Mouse (Mus musculus) lung, adult 2 months (tissue): ENCODE measurements around the gene Iqsec3. TPM values are rescaled to one million over a fixed set of nuclear protein-coding genes. Genes with fewer than 3 reads are reported as not detected.

Source experiments
- DNase-seq: peaks from one replicate; pipeline ENCODE4 v3.0.0; 2022
- H3K4me1 ChIP-seq: fragments of 200-500 bp; 2 replicates; pipeline ENCODE4 v1.6.1; 2011; ENCODE audit warnings: low read length; ENCODE audit not compliant: control insufficient read depth, insufficient read depth
- H3K4me3 ChIP-seq: fragments of 200-500 bp; replicated peaks from 2 replicates; pipeline ENCODE3; 2011; ENCODE audit warnings: low read depth, mild to moderate bottlenecking, control low read depth, low read length; ENCODE audit errors: extremely low read depth
- CTCF ChIP-seq: fragments of 200-500 bp; IDR thresholded peaks from 2 replicates; pipeline ENCODE4 v1.5.1; 2011; ENCODE audit warnings: mild to moderate bottlenecking, low read length, control low read depth; ENCODE audit not compliant: insufficient read depth
- POLR2A ChIP-seq: fragments of 200-500 bp; IDR thresholded peaks from 2 replicates; pipeline ENCODE4 v1.6.1; 2011; ENCODE audit warnings: low read depth, mild to moderate bottlenecking, control low read depth, low read length, borderline replicate concordance; ENCODE audit errors: extremely low read depth
- whole genome bisulfite sequencing: fragments of 180-500 bp; shearing (Covaris S2); methylation state at CpG from one replicate; pipeline ENCODE4 v1.1.7; 2018; 5-methylcytosine and 5-hydroxymethylcytosine counted together
- polyA plus RNA-seq: library from polyadenylated mRNA; depleted of rRNA; stranded (reverse); fragments of >200 nt; gene quantifications from 2 replicates; pipeline ENCODE4 v1.2.3, GENCODE M21; 2012; rRNA removed

Iqsec3 gene
- 0.04 TPM in 1 of 2 replicates, not detected in the other for polyA plus RNA-seq

- TF ChIP-seq CTCF: no peak
- no peak for TF ChIP-seq POLR2A
- Histone ChIP-seq H3K4me3 (no peak within 1 kb of the TSS), H3K4me1 (no peaks in the 10 kb centered on the region)
- WGBS: under 1% methylated on average over 59 of the region's 65 CpGs
- peak; percentile 76 for DNase-seq
These were observed at the start of gene Iqsec3 for GRCm38 (mm10) chr6:121473093-121473821. Gene Iqsec3, minus strand, starts transcription at chr6:121473678.

- DNase-seq: no peak
- H3K4me3 ChIP-seq: no peak overlapping the region
- WGBS: 72% methylated on average over 5 of the region's 5 CpGs
- no peaks in the 10 kb centered on the region for H3K4me1 ChIP-seq
- TF ChIP-seq POLR2A (no peak), CTCF (no peak)
These were observed 48.7 kb upstream of the Iqsec3 start for GRCm38 (mm10) chr6:121522106-121522705.

DNA sequence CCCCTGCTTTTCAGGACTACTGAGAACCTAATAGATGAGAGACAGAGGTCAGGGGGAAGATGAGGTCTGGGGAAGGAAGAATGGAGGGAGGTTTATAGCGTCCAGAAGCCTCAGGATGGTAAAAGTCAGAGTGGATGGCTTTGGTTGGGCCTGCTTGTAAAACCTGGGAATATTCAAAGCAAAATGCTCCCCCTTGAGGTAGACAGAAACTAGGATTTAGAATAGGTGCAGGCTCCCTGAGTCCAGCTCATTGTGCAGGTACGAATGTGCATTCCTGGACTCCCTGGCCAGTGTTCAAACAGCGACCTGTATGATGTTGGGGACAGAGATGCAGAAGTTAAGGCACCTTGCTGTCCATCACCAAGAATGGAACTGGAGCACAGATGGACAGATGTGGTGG, 47.6 kb upstream of the Iqsec3 start:
- H3K4me1 ChIP-seq: no peaks in the 10 kb centered on the region
- DNase-seq: no peak
- TF ChIP-seq POLR2A (no peak), CTCF (no peak)
- 66% methylated on average over 3 of the region's 3 CpGs for WGBS
- no peak overlapping the region for H3K4me3 ChIP-seq

DNA sequence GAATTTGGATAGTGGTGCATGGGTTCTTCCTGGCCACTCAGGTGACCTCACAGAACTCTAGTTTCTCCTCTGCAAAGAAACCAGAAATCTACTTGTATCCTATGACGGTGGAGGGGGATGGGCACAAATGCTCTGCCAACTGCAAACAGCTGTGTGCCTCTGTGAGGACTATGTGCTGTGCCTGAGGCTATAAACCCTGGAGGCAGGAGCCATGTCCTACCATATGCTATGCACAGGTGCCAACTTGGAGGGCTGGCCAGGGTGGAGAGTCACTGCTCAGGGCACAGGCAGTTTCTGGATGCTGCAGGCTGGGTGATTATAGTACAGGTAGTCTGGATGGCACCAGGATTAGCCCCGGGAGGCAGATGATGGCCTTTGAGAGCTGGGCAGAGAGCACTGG, 46.4 kb upstream of the Iqsec3 start:
- DNase-seq: no peak
- TF ChIP-seq CTCF (no peak), POLR2A (no peak)
- 62% methylated on average over 2 of the region's 2 CpGs for WGBS
- no peaks in the 10 kb centered on the region for H3K4me1 ChIP-seq
- no peak overlapping the region for H3K4me3 ChIP-seq

GRCm38 (mm10) chr6:121519266-121519810, 45.9 kb upstream of the Iqsec3 start:
- no peaks in the 10 kb centered on the region for H3K4me1 ChIP-seq
- TF ChIP-seq POLR2A (no peak), CTCF (no peak)
- no peak for DNase-seq
- no peak overlapping the region for H3K4me3 ChIP-seq
- WGBS: 64% methylated on average over 5 of the region's 5 CpGs

- H3K4me1 ChIP-seq: no peaks in the 10 kb centered on the region
- 79% methylated on average over 6 of the region's 6 CpGs for WGBS
- DNase-seq: no peak
- TF ChIP-seq CTCF (no peak), POLR2A (no peak)
- no peak overlapping the region for H3K4me3 ChIP-seq
These were observed 44.2 kb upstream of the Iqsec3 start for GRCm38 (mm10) chr6:121517726-121518125.

GRCm38 (mm10) chr6:121510381-121510780, 36.9 kb upstream of the Iqsec3 start:
- no peak for DNase-seq
- no peak overlapping the region for H3K4me3 ChIP-seq
- 84% methylated on average over 3 of the region's 3 CpGs for WGBS
- H3K4me1 ChIP-seq: no peaks in the 10 kb centered on the region
- TF ChIP-seq POLR2A: no peak
- no peak for TF ChIP-seq CTCF

DNA sequence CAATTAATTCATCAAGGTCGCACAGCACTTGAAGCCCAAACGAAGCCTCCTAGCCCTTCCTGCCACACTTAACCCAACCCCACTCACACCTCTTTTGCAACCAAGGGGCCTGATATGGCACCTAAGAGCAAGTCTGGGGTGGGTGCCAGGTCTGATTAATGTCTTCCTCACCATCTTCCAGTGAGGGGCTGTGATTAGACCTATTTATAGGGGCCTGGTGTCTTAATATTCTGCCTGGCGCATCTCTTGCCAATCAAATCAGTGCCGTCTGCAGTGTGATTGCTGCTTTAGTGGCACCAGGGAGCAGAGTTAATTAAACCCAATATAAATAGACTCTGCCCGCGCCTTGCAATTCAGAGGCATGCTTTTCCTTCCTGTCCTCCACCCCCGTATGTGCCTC, 36.4 kb upstream of the Iqsec3 start:
- no peak for DNase-seq
- H3K4me3 ChIP-seq: no peak overlapping the region
- 69% methylated on average over 7 of the region's 7 CpGs for WGBS

GRCm38 (mm10) chr6:121508266-121508665, 34.8 kb upstream of the Iqsec3 start:
- 60% methylated on average over 5 of the region's 5 CpGs for WGBS

More for the DNA sequence above, 36.4 kb upstream of the Iqsec3 start:
- no peaks in the 10 kb centered on the region for H3K4me1 ChIP-seq
- no peak for TF ChIP-seq CTCF
- no peak for TF ChIP-seq POLR2A

More at GRCm38 (mm10) chr6:121508266-121508665, 34.8 kb upstream of the Iqsec3 start:
- no peaks in the 10 kb centered on the region for H3K4me1 ChIP-seq
- no peak for DNase-seq
- H3K4me3 ChIP-seq: no peak overlapping the region
- TF ChIP-seq CTCF (no peak), POLR2A (no peak)
